Mouse (Mus musculus): ENCODE results near the gene Ifna11. TPM values are rescaled to one million over a fixed set of nuclear protein-coding genes. Genes with fewer than 3 reads are reported as not detected.

The Ifna11 gene
- total RNA-seq, 2 experiments from 2014 or later: not detected

DNA sequence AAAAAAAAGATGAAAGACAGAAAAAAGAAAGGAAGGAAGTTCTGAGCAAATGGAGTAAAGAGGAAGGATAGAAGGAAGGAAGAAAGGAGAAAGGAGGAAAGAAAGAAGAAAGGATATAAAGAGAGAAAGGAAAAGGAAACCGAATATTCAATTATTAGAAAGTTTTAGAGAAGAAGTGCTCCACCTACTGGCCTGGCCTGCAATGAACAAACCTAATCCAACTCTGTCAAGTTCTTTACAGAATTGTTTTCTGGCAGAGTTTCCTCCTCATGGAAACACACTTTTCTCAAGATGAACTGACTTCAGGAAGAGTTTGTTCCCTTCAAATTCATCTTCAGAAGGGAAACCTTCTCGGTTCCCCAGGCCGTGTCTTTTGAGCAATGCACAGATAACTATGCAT lies 19.1 kb downstream of the Ifna11 start:
- no peak for DNase-seq (ENCODE audit: low spot score in 2 of 2)

DNA sequence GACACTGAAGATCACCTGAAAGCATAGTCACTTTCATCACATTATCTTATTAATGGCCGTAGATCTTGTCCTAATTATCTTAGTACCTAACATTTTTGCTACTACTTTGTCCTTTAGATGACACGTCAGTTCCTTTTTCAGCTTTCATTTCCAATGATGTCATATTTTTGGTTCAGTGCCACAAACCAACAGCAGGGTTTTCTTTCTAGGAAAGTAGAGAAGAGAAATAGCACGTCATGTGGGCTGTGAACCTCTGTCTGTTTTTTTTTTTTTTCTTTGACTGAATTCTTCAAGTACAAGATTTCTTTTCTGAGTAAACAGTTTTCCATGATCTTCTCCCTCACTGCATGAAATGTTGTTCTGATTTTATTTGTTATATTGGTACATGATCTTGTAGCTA lies 20.3 kb downstream of the Ifna11 start:
- no peak for DNase-seq (ENCODE audit: low spot score in 2 of 2)

- no peak for DNase-seq (ENCODE audit: low spot score in 2 of 2)
Observed at GRCm38 (mm10) chr4:88841438-88841911, 21.7 kb downstream of the Ifna11 start, which contains the start of gene Ifna4. TSS of gene Ifna4 (plus strand) at chr4:88841861.

DNA sequence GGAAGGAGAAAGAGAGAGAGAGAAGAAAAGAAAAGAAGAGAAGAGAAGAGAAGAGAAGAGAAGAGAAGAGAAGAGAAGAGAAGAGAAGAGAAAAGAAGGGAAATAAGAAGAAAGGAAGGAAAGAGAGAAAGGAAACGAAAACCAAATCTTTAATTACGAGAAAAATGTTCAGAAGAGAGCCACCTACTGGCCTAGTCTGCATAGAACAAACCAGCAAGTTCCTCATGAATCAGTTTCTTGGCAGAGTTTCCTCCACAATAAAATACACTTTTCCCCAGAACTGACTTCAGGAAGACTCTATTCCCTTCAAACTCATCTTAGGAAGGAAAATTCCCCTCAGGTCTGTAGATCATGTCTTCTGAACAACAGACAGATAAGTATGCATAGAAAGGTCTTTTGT lies 25.6 kb downstream of the Ifna11 start:
- DNase-seq (ENCODE audit: low spot score in 2 of 2): no peak

DNA sequence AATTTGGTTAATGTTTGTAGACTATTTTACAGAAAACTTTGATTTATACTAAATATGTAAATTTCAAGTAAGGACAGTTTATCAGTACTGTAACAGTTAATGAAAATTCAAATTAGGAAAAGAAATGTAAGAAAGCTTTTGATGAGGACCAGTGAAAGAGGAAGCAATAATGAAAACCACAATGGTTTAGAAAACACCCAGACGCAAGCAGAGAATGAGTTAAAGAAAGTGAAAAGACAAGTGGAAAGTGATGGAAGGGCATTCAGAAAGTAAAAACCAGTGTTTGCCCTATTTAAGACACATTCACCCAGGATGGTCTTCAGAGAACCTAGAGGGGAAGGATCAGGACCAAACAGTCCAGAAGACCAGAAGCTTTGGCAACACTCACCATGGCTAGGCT lies 29.9 kb downstream of the Ifna11 start, which contains the start of gene Ifna1:
Gene Ifna1, plus strand, starts transcription at position 390 of the 400 bp plus-strand sequence.
- no peak for DNase-seq (ENCODE audit: low spot score in 2 of 2)

DNA sequence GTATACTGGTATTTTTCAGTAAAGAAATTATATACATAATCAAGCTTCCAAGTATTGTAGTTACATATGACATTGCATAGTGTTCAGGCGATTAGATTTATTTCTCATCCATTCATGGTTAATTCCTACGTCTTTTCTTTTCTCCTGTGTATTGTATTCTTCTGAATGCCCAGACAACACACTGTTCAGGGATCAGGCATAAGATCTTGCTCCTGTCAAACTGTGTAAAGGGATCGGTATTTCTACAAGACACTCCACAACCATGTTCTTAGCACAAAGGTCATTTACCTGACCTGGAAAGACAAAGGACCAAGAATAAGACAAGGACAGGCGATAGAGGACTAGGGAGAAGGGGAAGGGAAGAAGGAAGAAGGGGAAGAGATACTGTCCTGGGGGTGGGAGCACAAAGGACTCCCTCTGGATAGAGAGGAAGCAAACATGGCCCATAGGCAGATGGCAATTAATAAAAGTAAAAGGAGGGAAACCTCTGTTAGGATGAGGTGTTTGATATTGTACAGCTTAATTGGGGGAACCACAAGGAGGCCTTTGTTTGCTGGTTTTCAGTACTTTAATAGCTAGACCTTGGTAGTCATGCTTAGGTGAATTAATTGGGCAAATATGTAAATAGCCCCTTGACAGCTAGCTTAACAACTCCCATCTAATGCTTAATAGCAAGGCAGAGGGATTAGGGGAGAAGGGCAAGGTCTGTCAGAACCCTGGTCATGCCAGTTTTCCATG lies 31.4 kb downstream of the Ifna11 start:
- DNase-seq (ENCODE audit: low spot score in 2 of 2): no peak

DNA sequence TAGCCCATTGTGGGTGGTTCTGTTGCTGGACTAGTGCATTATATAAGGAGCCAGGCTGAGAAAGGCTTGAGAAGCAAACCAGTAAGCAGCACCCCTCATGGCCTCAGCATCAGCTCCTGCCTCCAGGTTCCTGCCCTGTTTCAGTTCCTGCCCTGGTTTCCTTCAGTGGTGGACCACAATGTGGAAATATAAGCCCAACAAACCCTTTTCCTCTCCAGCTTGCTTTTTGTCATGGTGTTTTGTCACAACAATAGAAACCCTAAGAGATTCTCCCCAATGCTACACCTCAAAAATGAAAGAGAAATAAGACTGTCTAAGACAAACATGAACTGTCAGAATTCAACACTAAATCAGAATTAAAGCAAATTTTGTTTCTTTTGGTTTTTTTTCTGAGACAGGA lies 39.5 kb downstream of the Ifna11 start:
- DNase-seq (ENCODE audit: low spot score in 2 of 2): no peak

- DNase-seq (ENCODE audit: low spot score in 2 of 2): no peak
Observed at GRCm38 (mm10) chr4:88863309-88863708, 43.5 kb downstream of the Ifna11 start.

GRCm38 (mm10) chr4:88864599-88864998 lies 44.8 kb downstream of the Ifna11 start:
- DNase-seq (ENCODE audit: low spot score in 2 of 2): no peak

- DNase-seq (ENCODE audit: low spot score in 2 of 2): no peak
Observed at GRCm38 (mm10) chr4:88865011-88865569, 45.3 kb downstream of the Ifna11 start.

- peak; percentile 68 to 69 for DNase-seq (ENCODE audit: low spot score in 2 of 2)
Observed at GRCm38 (mm10) chr4:88867366-88867925, 47.7 kb downstream of the Ifna11 start.

DNA sequence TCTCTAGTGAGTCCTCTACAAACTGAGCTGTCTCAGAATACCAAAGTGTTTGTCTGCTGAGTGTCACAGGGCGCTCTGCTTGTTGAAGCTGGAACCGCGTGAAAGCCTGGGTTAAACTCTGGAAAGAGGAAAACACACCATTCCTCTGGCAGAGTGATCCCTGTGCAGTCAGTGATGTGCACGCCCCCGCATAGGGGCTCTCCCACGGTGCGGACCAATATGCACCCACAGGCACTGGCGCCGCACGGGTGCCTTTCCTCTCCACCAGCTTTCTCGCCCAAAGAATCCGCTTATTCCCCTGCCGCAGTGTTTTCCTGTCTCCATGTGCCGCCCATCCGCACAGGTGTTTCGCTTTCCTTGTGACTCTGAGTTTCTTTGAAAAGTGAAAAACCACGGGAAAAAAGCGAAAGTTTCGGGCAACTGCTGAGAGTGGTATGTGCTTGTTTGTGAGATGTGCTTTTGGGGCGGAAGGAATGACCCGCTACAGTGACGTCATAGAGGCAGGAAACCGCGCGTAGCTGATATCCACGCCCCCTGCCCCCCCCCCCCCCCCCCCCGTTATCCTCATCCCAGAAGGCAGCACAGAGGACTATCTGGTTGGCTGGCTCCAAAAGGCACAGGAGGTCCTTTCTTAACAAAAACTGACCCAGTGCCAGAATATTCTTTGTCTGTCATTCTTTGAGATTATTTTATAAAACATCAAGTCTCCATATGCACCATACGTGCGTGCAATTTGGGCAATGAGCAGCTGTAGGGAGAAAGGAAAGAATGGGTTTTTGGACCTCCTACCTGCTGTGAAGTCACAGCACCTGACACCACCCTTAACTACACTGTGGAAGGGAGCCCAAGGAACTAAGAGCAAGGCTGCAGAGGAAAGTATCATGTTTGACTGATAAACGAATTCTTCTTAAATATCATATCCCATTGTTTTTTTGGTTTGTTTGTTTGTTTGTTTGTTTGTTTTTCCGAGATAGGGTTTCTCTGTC lies 48.5 kb downstream of the Ifna11 start:
- DNase-seq (ENCODE audit: low spot score in 2 of 2): peak in 1 of 2 experiments; percentile 8

Other genes with a start within 250 kb of the Ifna11 start
- gene Ifna14, start 248.2 kb upstream of the Ifna11 start, total RNA-seq (2021): not detected
- not detected for gene Ifna9, start 227.6 kb upstream of the Ifna11 start, total RNA-seq (2021)
- not detected for gene Ifna12, start 216.6 kb upstream of the Ifna11 start, total RNA-seq (2021)
- gene C87499, start 185.5 kb upstream of the Ifna11 start, total RNA-seq (2021): not detected
- not detected for gene Ifna13, start 175.5 kb upstream of the Ifna11 start, total RNA-seq (2021)
- gene Ifna16, start 143.0 kb upstream of the Ifna11 start, total RNA-seq (2021): not detected
- not detected for gene Ifna2, start 136.0 kb upstream of the Ifna11 start, total RNA-seq (2021)
- gene Ifnab, start 128.6 kb upstream of the Ifna11 start, total RNA-seq (2021): not detected
- under 1 TPM in 1 of 2 experiments, not detected in 1; 0.40 TPM for gene Gm26566, start 98.2 kb upstream of the Ifna11 start, total RNA-seq (2021)
- gene Klhl9, start 97.5 kb upstream of the Ifna11 start, total RNA-seq (2021): 10 to 100 TPM; 77.8 to 85.0 TPM
- gene Gm13271, start 65.1 kb upstream of the Ifna11 start, total RNA-seq (2021): not detected
- not detected for gene Gm13283, start 59.8 kb upstream of the Ifna11 start, total RNA-seq (2021)
- not detected for gene Gm13290, start 46.1 kb upstream of the Ifna11 start, total RNA-seq (2021)
- not detected for gene Gm13289, start 43.0 kb upstream of the Ifna11 start, total RNA-seq (2021)
- gene Gm13272, start 40.1 kb upstream of the Ifna11 start, total RNA-seq (2021): not detected
- not detected for gene Ifnz, start 37.8 kb upstream of the Ifna11 start, total RNA-seq (2021)
- not detected for gene Gm13276, start 34.2 kb upstream of the Ifna11 start, total RNA-seq (2021)
- gene Gm13277, start 31.3 kb upstream of the Ifna11 start, total RNA-seq (2021): not detected
- not detected for gene Gm13278, start 28.4 kb upstream of the Ifna11 start, total RNA-seq (2021)
- not detected for gene Gm13275, start 25.5 kb upstream of the Ifna11 start, total RNA-seq (2021)
- not detected for gene Gm13279, start 22.6 kb upstream of the Ifna11 start, total RNA-seq (2021)
- not detected for gene Gm13285, start 20.3 kb upstream of the Ifna11 start, total RNA-seq (2021)
- not detected for gene Gm13287, start 16.7 kb upstream of the Ifna11 start, total RNA-seq (2021)
- not detected for gene Gm13288, start 14.4 kb upstream of the Ifna11 start, total RNA-seq (2021)
- gene Ifna7, start 3.7 kb upstream of the Ifna11 start, total RNA-seq (2021): not detected
- not detected for gene Ifna6, start 7.5 kb downstream of the Ifna11 start, total RNA-seq (2021)
- not detected for gene Ifna5, start 15.6 kb downstream of the Ifna11 start, total RNA-seq (2021)
- not detected for gene Ifna4, start 21.9 kb downstream of the Ifna11 start, total RNA-seq (2021)
- gene Ifna1, start 30.1 kb downstream of the Ifna11 start, total RNA-seq (2021): not detected
- not detected for gene Ifne, start 60.2 kb downstream of the Ifna11 start, total RNA-seq (2021)